Comparison of ENCODE assay signal across 15 mouse cellular contexts in the genomic region with DNA sequence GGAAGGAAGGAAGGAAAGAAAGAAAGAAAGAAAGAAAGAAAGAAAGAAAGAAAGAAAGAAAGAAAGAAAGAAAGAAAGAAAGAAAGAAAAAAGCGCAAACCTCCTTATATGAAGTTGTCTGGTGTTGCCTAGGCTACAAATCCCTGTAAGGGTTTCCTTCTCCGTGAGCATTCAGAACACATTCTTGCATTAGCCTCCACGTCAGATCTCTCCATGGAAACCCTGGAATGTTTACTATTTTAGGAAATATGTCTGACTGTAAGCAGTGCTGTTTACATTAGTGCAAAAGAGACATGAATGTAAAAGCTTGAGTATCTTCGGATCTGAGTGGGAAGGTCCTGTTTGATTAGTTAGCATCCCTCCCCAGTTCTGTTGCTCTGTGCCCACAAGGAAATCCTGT.
DNase-seq lines count a peak whose midpoint lies in the region; ATAC-seq lines count a peak whose summit lies in the region.
"Had no signal": no experiment of that assay in that cellular context is flagged by ENCODE, and none has a peak within 500 bp of the region (broad histone marks: within the 10 kb centered on the region; RNA-seq: fewer than 3 reads in every experiment).

No protein-coding gene starts in this region.

- no peak overlapping the region for H3K27ac ChIP-seq in forebrain, embryonic 14.5 days (ENCODE audit: low read depth, low read length)
- H3K27ac ChIP-seq in forebrain, embryonic 12.5 days = no peak overlapping the region
- H3K27ac ChIP-seq in intestine, embryonic 16.5 days (ENCODE audit: low read length) = no peak overlapping the region
- H3K27ac ChIP-seq: heart, embryonic 13.5 days had no signal

- no peaks in the 10 kb centered on the region for H3K36me3 ChIP-seq in forebrain, embryonic 14.5 days (ENCODE audit: control insufficient read depth, insufficient read depth, low read length)
- no peaks in the 10 kb centered on the region for H3K36me3 ChIP-seq in forebrain, embryonic 12.5 days (replicated peaks)
- no peaks in the 10 kb centered on the region for H3K36me3 ChIP-seq in intestine, embryonic 16.5 days (ENCODE audit: control insufficient read depth, insufficient read depth, low read length)

- ATAC-seq in forebrain, embryonic 14.5 days = no peak
- ATAC-seq in forebrain, embryonic 12.5 days (ENCODE audit: low FRiP score) = no peak
- peak; percentile 87 for ATAC-seq in intestine, embryonic 16.5 days
- ATAC-seq: liver, postnatal 0 days had no signal

- H3K4me3 ChIP-seq in forebrain, embryonic 14.5 days (ENCODE audit: low read depth, low read length) = no peak overlapping the region
- no peak overlapping the region for H3K4me3 ChIP-seq in forebrain, embryonic 12.5 days (replicated peaks)
- H3K4me3 ChIP-seq in intestine, embryonic 16.5 days (ENCODE audit: low read length) = no peak overlapping the region
- H3K4me3 ChIP-seq: heart, embryonic 13.5 days; myocyte had no signal

- no peak overlapping the region for H3K9ac ChIP-seq in forebrain, embryonic 14.5 days (ENCODE audit: low read length)
- no peak overlapping the region for H3K9ac ChIP-seq in forebrain, embryonic 12.5 days
- no peak overlapping the region for H3K9ac ChIP-seq in intestine, embryonic 16.5 days (ENCODE audit: low read depth, low read length)
- H3K9ac ChIP-seq: heart, embryonic 13.5 days; liver, postnatal 0 days had no signal

- intact Hi-C loops in left cerebral cortex, postnatal 14 days (cut with DNase I) = no loop called here

- 23% methylated on average over 4 of the region's 4 CpGs for WGBS in forebrain, embryonic 14.5 days
- 35% methylated on average over 4 of the region's 4 CpGs for WGBS in forebrain, embryonic 12.5 days
- WGBS in intestine, embryonic 16.5 days = 24% methylated on average over 4 of the region's 4 CpGs

- peak; percentile 64 for DNase-seq in forebrain, embryonic 14.5 days (ENCODE audit: low spot score)
- peak; percentile 35 to 40 for DNase-seq in left cerebral cortex, postnatal 14 days (ENCODE audit: low spot score in 2 of 2)
- no peak for DNase-seq in left cerebral cortex, adult 11 months (ENCODE audit: low spot score)
- DNase-seq in Muller cell, postnatal 12 days (ENCODE audit: inconsistent ontology term) = peak; percentile 17
- DNase-seq in layer of hippocampus, postnatal 36 days = no peak
- DNase-seq in thymus, postnatal 10 days (ENCODE audit: low spot score in 2 of 2) = no peak
- DNase-seq: cerebellum, adult 9-10 months; gastrocnemius, postnatal 10 days; kidney, adult 11 months; liver, postnatal 0 days; right cerebral cortex, postnatal 4 days had no signal

- no peak overlapping the region for H3K4me2 ChIP-seq in forebrain, embryonic 14.5 days (ENCODE audit: low read length)
- no peak overlapping the region for H3K4me2 ChIP-seq in forebrain, embryonic 12.5 days
- 0 out of 2 replicates have a peak overlapping the region, but pooled peaks have one; percentile 9 for H3K4me2 ChIP-seq in intestine, embryonic 16.5 days (ENCODE audit: low read depth, low read length)
- H3K4me2 ChIP-seq: heart, embryonic 13.5 days had no signal

- H3K4me1 ChIP-seq in forebrain, embryonic 14.5 days (ENCODE audit: control insufficient read depth, insufficient read depth, low read length) = no peaks in the 10 kb centered on the region
- no peaks in the 10 kb centered on the region for H3K4me1 ChIP-seq in forebrain, embryonic 12.5 days
- H3K4me1 ChIP-seq in intestine, embryonic 16.5 days (ENCODE audit: control insufficient read depth, insufficient read depth, low read length) = no peaks in the 10 kb centered on the region

- no peaks in the 10 kb centered on the region for H3K27me3 ChIP-seq in forebrain, embryonic 14.5 days (replicated peaks; ENCODE audit: control insufficient read depth, insufficient read depth, low read length)
- no peaks in the 10 kb centered on the region for H3K27me3 ChIP-seq in forebrain, embryonic 12.5 days
- no peaks in the 10 kb centered on the region for H3K27me3 ChIP-seq in intestine, embryonic 16.5 days (replicated peaks; ENCODE audit: control insufficient read depth, insufficient read depth, low read length)
- H3K27me3 ChIP-seq: heart, embryonic 13.5 days had no signal

- no peaks in the 10 kb centered on the region for H3K9me3 ChIP-seq in forebrain, embryonic 14.5 days (replicated peaks; ENCODE audit: control insufficient read depth, low read length)
- no peaks in the 10 kb centered on the region for H3K9me3 ChIP-seq in forebrain, embryonic 12.5 days
- no peaks in the 10 kb centered on the region for H3K9me3 ChIP-seq in intestine, embryonic 16.5 days (ENCODE audit: control insufficient read depth, low read length)
- H3K9me3 ChIP-seq: heart, embryonic 13.5 days had no signal

Comparison
In these comparisons a context has a peak if more than half of its experiments do, and no peak if none do; other contexts are left out.
1. DNase-seq: peak in forebrain, embryonic 14.5 days (single experiment), left cerebral cortex, postnatal 14 days (2 of 2) and Muller cell, postnatal 12 days (single experiment); none in left cerebral cortex, adult 11 months (single experiment), layer of hippocampus, postnatal 36 days (0 of 2) and thymus, postnatal 10 days (0 of 2).